Mouse (Mus musculus): Measurements from ENCODE around the gene Slc25a27. TPM values are rescaled to one million over a fixed set of nuclear protein-coding genes. Genes with fewer than 3 reads are reported as not detected.

The Slc25a27 gene
- polyA plus RNA-seq (2015; fragmentation: Nextera tagmentation; extraction: Ambion mirVana), result 5.9 and 7.5 TPM in 2 replicates

DNA sequence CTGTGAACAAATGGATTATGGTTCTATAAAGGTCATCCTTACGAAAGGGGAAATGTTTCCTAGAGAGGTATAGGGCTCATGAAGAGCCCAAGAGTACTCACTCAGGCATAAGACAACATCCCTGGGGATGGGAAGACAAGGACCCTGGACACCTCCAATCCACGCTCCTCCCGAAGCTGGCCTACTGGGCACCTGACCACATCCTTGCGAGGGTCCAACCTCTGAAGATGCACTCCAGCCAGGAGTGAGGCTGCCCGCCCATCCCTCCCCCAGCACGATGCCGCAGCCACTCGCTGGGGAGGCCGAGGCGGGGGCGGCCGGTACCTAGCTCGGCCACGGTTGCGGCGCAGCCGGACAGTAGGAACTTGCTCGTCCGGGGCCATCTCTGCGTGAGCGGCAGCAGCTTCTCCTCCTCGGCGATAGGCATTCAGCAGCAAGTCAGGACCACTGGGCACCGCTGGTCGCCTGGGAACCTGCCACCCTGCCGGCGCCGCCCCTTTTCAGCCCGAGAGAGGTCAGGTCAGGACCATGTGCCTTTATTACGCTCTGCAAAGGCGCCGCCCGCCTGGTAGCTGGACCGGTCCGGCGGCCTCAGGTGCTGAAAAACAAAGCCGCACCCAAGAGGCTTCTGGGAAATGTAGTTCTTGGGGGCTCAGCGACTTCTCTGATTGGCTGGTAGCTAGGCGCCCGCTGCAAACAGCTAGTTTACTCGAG lies at the start of gene Slc25a27:
Gene Slc25a27 (minus strand): TSS at position 639 of the 714 bp plus-strand sequence.
- TF ChIP-seq EP300 (optimal IDR thresholded peaks at IDR 0.05) (no peak), CTCF (IDR thresholded peaks at IDR 0.05; ENCODE audit: low read depth) (no peak)
- DNase-seq (ENCODE audit: low spot score), result peak; percentile 94
- peak; percentile 99 for ATAC-seq (ENCODE audit: low FRiP score, low TSS enrichment)
- Histone ChIP-seq H3K9ac (ENCODE audit: low read length) (peak within 1 kb of the TSS; percentile 72), H3K27ac (replicated peaks) (peak within 1 kb of the TSS; percentile 58; the same call in 1 of the 2 replicates), H3K27me3 (ENCODE audit: control insufficient read depth, insufficient read depth, low read length) (no peaks in the 10 kb centered on the region), H3K36me3 (ENCODE audit: control insufficient read depth, insufficient read depth, low read length) (no peaks in the 10 kb centered on the region), H3K4me1 (replicated peaks; ENCODE audit: control insufficient read depth, insufficient read depth) (peaks cover 2% of the 10 kb centered on the region; the same call in 1 of the 2 replicates), H3K4me3 (ENCODE audit: low read depth, low read length) (peak within 1 kb of the TSS; percentile 79), H3K4me2 (replicated peaks; ENCODE audit: low read depth) (peak within 1 kb of the TSS; percentile 95), H3K9me3 (ENCODE audit: control insufficient read depth, low read length) (no peaks in the 10 kb centered on the region)
- 1% methylated on average over 33 of the region's 41 CpGs for WGBS

DNA sequence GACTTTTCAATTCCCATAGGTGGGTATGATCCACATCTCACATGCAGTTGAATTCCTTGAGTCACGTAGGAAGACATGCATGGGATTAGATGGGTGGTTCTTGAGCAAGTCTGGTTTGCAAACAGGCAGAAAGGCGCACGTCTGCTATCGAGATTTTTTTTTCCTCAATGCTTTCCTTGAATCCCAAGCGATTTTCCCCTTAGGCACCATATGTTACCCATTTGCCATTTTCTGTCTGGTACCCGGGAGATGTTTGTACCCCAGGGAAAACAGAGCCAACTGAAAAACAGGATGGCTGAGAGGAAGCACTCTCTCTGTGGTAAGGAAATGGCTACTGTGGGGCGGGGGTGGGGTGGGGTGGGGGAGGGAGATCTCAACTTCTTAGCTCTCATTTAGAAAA lies 49.6 kb upstream of the Slc25a27 start:
- DNase-seq (ENCODE audit: low spot score), result no peak
- ATAC-seq (ENCODE audit: low FRiP score, low TSS enrichment), result no peak
- Histone ChIP-seq H3K36me3 (ENCODE audit: control insufficient read depth, insufficient read depth, low read length) (no peaks in the 10 kb centered on the region), H3K27ac (replicated peaks) (no peak overlapping the region), H3K9me3 (ENCODE audit: control insufficient read depth, low read length) (no peaks in the 10 kb centered on the region), H3K9ac (ENCODE audit: low read length) (no peak overlapping the region), H3K4me1 (replicated peaks; ENCODE audit: control insufficient read depth, insufficient read depth) (no peaks in the 10 kb centered on the region), H3K4me2 (replicated peaks; ENCODE audit: low read depth) (no peak overlapping the region), H3K27me3 (ENCODE audit: control insufficient read depth, insufficient read depth, low read length) (no peaks in the 10 kb centered on the region), H3K4me3 (ENCODE audit: low read depth, low read length) (no peak overlapping the region)
- WGBS, result 83% methylated on average over 7 of the region's 7 CpGs
- TF ChIP-seq EP300 (optimal IDR thresholded peaks at IDR 0.05) (no peak), CTCF (IDR thresholded peaks at IDR 0.05; ENCODE audit: low read depth) (no peak)

DNA sequence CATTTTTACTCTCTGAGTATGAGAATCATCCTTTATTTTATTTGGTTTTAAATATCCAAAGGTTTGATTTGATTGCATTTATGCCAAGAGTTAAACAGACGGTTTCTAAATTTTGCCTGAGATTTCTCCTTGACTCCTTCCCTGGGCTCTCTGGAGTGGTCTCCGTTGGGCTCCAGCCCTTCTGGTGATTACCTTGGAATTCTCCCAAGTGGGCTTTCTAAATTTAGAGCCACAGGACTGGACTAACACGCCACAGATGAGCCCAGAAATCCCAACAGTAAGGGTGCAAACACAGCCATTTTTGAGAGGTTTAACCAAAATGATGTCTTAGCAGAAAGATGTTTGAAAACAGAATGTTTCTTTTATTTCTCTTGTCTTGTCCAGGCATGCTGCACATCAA lies 47.2 kb upstream of the Slc25a27 start:
- Histone ChIP-seq H3K9ac (ENCODE audit: low read length) (no peak overlapping the region), H3K9me3 (ENCODE audit: control insufficient read depth, low read length) (no peaks in the 10 kb centered on the region), H3K27me3 (ENCODE audit: control insufficient read depth, insufficient read depth, low read length) (no peaks in the 10 kb centered on the region), H3K4me1 (replicated peaks; ENCODE audit: control insufficient read depth, insufficient read depth) (no peaks in the 10 kb centered on the region), H3K36me3 (ENCODE audit: control insufficient read depth, insufficient read depth, low read length) (no peaks in the 10 kb centered on the region), H3K4me3 (ENCODE audit: low read depth, low read length) (no peak overlapping the region), H3K4me2 (replicated peaks; ENCODE audit: low read depth) (no peak overlapping the region), H3K27ac (replicated peaks) (no peak overlapping the region)
- ATAC-seq (ENCODE audit: low FRiP score, low TSS enrichment) (no peak), DNase-seq (ENCODE audit: low spot score) (no peak)
- TF ChIP-seq EP300 (optimal IDR thresholded peaks at IDR 0.05) (no peak), CTCF (IDR thresholded peaks at IDR 0.05; ENCODE audit: low read depth) (no peak)
- 37% methylated on average over 3 of the region's 3 CpGs for WGBS

DNA sequence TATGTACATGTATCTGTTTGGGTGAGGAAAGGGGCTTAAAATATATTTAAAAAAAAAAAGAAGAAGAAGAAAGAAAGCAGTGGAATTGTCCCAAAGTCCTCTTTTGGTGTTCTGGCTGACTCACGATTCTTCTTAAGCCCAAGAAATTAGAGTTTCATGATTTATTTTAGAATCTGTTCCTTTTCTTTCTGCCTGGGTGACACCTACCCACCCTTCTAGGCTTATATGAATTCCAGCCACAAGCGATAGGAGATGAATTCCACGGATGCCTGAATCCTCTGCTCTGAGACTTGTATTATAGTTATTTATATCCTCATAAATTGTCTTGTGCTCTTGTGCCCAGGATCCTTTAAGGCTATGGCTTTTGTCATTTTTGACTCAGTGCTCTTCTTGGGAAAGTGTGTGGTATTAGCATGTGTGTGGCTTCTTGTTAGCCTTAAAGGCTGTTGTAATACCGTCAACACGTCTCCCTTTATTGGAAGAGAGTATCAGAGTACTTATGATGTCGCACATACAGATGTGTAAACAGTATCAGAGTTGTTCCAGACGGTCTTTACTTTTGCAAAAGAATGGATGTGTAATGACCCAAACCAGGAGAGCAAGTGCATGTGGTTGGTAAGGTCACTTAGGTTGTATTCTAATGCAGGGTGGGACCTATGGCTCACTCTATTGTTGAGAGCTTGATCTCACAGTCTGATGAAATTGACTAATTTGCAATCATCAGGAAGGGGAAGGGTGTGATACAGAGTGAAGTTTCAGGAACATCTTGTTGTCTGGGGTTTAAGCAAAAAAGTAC lies 44.7 kb upstream of the Slc25a27 start:
- H3K36me3 ChIP-seq (ENCODE audit: control insufficient read depth, insufficient read depth, low read length), result 0 out of 2 replicates have a peak, but pooled peaks cover 3% of the 10 kb centered on the region
- DNase-seq (ENCODE audit: low spot score) (no peak), ATAC-seq (ENCODE audit: low FRiP score, low TSS enrichment) (no peak)
- WGBS, result 57% methylated on average over 7 of the region's 7 CpGs
- no peak overlapping the region for H3K27ac ChIP-seq (replicated peaks)
- TF ChIP-seq CTCF (IDR thresholded peaks at IDR 0.05; ENCODE audit: low read depth) (no peak), EP300 (optimal IDR thresholded peaks at IDR 0.05) (no peak)
- H3K4me2 ChIP-seq (replicated peaks; ENCODE audit: low read depth), result no peak overlapping the region
- no peaks in the 10 kb centered on the region for H3K27me3 ChIP-seq (ENCODE audit: control insufficient read depth, insufficient read depth, low read length)
- H3K9me3 ChIP-seq (ENCODE audit: control insufficient read depth, low read length), result no peaks in the 10 kb centered on the region
- no peaks in the 10 kb centered on the region for H3K4me1 ChIP-seq (replicated peaks; ENCODE audit: control insufficient read depth, insufficient read depth)
- no peak overlapping the region for H3K9ac ChIP-seq (ENCODE audit: low read length)
- no peak overlapping the region for H3K4me3 ChIP-seq (ENCODE audit: low read depth, low read length)

DNA sequence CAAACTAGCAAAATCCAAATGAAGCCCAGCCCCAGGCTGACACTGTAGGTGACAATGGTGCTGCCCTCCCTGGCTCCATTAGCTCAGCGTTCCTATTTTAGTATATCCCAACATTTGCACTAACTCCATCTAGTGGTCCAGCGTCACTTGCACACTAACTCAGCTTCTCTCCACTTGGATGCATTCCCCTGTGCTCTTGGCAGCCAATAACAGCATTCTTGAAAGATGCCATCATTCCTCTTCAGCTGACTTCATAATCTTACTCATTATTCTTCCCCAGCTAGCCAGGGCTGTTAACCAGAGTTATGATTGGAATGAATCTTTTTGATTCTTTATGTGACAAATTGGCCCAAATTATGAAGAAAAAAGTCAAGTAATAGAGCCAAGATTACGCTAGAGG lies 40.2 kb upstream of the Slc25a27 start:
- Histone ChIP-seq H3K9me3 (ENCODE audit: control insufficient read depth, low read length) (no peaks in the 10 kb centered on the region), H3K4me2 (replicated peaks; ENCODE audit: low read depth) (no peak overlapping the region), H3K36me3 (ENCODE audit: control insufficient read depth, insufficient read depth, low read length) (0 out of 2 replicates have a peak, but pooled peaks cover 3% of the 10 kb centered on the region), H3K9ac (ENCODE audit: low read length) (no peak overlapping the region), H3K27me3 (ENCODE audit: control insufficient read depth, insufficient read depth, low read length) (no peaks in the 10 kb centered on the region), H3K4me1 (replicated peaks; ENCODE audit: control insufficient read depth, insufficient read depth) (no peaks in the 10 kb centered on the region), H3K27ac (replicated peaks) (no peak overlapping the region), H3K4me3 (ENCODE audit: low read depth, low read length) (no peak overlapping the region)
- DNase-seq (ENCODE audit: low spot score), result no peak
- WGBS, result 71% methylated on average over 3 of the region's 3 CpGs
- ATAC-seq (ENCODE audit: low FRiP score, low TSS enrichment), result peak; percentile 35; the same call in 1 of the 2 replicates
- TF ChIP-seq EP300 (optimal IDR thresholded peaks at IDR 0.05) (no peak), CTCF (IDR thresholded peaks at IDR 0.05; ENCODE audit: low read depth) (peak; percentile 55)

Data from stomach, postnatal 0 days (tissue).